Mouse (Mus musculus) bone marrow, adult 2 months (tissue): Measurements from ENCODE around the gene Arid2.

Source experiments
- CTCF ChIP-seq: fragments of 200-500 bp; IDR thresholded peaks from 2 replicates; pipeline ENCODE4 v1.5.1; 2011; ENCODE audit warnings: low read length, control low read depth; ENCODE audit not compliant: control insufficient read depth, insufficient read depth
- POLR2A ChIP-seq: fragments of 200-500 bp; IDR thresholded peaks from 2 replicates; pipeline ENCODE4 v1.6.1; 2011; ENCODE audit warnings: low read depth, mild to moderate bottlenecking, control low read depth, low read length, borderline replicate concordance; ENCODE audit not compliant: control insufficient read depth

DNA sequence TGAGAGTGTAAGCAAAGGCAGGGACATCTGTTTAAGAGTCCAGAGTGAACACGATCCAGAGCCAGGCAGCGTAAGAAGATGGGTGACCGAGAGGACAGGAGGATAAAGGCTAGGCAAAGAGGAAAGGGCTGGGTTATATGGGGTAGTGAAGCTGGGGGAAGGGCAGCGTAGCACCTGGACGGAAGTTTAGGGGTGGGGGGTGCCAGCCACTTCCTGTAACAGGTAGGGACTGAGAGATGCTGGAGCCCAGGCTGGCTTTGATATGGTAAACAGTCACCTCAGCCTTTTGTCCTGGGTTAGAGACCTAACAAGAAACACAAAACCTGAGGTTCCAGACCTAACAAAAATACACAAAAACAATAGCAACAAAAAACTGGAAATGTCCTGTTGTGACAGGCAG lies 29.5 kb upstream of the Arid2 start:
- TF ChIP-seq CTCF = no peak
- no peak for TF ChIP-seq POLR2A
